Mouse (Mus musculus): ENCODE measurements around the gene AU022252. TPM values are rescaled to one million over a fixed set of nuclear protein-coding genes. Genes with fewer than 3 reads are reported as not detected.

AU022252 gene
- total RNA-seq, 2 experiments from 2014 or later, result 19.3 to 21.2 TPM

DNA sequence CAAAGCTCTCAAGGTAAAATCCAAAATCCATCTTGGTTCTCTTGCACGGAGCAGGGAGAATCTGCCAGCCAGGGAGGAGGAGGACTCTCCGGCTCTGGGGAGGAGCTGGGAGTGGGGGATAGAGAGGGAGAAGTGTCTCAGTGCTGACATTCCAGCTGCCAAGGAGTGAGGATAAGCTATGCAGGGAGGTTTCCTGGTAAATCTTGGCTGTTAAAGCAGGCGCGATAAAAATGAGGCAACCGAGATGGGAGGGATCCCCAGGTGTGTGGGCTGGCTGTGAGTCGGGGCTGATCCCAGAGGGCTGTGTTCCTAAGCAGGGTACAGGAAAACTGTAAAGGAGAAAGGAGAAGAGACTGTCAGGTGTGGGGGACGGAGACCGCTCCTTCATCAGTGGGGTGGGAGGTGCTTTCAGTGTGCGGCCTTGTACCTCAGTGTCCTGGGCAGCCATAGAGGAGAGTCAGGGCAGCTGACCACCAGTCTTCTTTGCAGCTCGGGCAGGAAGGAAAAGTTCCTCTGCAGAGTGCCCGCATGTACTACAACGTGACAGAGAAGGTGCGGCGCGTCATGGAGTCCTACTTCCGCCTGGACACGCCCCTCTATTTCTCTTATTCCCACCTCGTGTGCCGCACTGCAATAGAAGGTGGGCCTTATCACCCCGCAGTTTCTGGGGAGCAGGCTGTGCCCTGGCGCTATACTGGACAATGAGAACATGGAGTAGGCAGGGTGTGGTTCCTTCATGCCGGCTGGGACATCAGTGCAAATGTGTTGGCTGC is 12.1 kb upstream of the AU022252 start:
- no peak for DNase-seq

DNA sequence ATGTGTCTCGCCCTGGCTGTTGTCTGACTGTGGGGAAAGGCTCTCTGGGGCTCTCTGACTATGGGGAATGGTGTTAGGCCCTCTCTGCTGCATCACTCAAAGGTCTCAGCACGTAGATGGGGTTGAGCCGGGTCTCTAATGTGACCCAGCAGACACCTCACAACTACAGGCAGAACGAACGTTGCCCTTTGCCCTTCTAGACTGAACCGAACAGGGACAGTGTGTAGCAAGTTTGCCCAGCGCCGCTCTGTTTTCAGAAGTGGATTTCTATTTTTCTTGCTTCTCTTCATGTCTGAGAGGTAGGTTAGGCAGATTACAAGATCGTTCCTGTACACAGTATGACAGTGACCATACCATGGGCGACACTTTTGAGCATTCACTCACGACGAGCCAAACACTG is 10.1 kb upstream of the AU022252 start:
- no peak for DNase-seq

DNA sequence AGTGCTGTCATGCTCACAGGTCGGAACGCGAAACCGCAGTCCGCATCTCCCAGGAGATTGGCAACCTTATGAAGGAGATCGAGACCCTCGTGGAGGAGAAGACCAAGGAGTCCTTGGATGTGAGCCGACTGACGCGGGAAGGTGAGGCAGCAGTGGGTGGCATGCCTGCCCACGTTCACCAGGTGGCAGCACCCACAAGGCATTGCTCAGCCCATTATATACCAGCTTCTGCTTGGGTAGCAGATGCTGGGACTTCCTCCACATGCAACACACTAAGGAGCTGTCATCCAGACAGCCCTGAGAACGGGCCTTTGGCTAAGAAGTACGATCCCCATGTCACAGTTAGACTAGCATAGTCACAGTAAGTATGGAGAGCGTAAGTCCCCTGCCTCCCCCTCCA is 9.2 kb upstream of the AU022252 start:
- DNase-seq, result no peak

GRCm38 (mm10) chr4:119239181-119239682 is 6.7 kb upstream of the AU022252 start:
- no peak for DNase-seq

DNA sequence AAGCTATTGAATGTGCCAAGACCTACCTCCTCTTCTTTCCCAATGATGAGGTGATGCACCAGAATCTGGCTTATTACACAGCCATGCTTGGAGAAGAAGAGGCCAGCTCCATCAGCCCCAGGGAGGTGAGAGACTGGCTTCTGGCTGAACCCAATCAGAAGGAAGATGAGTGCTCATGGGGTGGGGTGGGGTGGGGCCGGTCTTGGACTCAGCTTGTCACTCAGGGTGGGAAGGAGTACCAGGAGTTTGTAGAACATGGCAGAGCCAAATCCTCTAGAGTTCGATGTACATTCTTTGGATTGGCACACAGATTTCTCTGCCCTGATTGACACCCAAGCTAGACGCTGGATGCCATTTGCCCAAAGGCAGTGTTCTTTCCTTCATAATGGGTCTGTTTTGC is 6.1 kb upstream of the AU022252 start:
- no peak for DNase-seq

DNA sequence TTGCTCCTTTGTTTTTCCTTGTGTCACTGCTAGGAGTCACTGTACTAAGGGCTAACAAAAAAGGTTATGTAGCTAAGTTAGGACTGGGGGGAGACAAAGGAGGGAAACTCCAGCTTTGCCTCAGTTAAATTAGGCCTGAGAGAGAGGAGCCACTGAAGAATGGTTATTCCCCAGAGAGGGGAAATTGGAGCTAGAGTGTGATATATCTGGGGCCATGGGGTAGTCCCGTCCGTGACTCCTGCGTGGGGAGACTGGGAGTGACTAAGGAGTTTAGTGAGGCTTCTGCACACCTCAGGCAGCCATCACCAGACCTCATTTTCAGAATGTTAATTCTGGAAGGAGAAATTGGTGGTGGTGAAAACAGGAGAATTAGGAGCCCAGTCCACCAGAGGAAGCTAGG is 1.8 kb upstream of the AU022252 start:
- DNase-seq, result no peak

DNA sequence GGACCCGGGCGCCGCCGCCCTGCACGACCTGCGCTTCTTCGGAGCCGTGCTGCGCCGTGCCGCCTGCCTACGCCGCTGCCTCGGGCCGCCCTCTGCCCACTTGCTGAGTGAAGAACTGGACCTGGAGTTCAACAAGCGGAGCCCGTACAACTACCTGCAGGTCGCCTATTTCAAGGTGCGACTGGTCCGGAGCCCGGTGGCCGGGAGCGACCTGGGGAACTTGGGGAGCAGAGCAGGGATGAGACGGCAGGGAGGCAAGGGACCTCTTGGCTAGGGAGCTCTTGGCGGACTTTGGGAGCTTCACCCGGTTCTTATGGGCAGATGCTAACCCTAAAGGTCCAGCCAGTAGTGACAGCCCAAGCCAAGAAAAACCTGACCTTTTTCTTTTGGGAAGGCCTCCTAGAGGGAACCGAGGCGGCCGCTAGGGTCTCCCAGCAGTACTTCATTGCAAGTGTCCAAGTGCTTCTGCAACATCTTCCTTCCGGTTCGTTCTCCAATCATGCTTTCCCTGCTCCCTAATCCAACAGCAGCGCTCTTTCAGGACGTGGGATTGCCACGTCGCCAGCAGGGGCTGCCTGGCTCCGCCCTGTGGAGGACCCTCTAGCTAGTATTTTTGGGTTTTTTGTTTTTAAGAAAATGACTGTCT is 867 bp upstream of the AU022252 start:
- DNase-seq, result peak; percentile 30

GRCm38 (mm10) chr4:119226751-119227150 is 5.8 kb downstream of the AU022252 start:
- DNase-seq, result no peak

- DNase-seq, result no peak
These were observed 6.8 kb downstream of the AU022252 start for GRCm38 (mm10) chr4:119225719-119226118.

GRCm38 (mm10) chr4:119224534-119224933 is 8.0 kb downstream of the AU022252 start:
- DNase-seq, result no peak

DNA sequence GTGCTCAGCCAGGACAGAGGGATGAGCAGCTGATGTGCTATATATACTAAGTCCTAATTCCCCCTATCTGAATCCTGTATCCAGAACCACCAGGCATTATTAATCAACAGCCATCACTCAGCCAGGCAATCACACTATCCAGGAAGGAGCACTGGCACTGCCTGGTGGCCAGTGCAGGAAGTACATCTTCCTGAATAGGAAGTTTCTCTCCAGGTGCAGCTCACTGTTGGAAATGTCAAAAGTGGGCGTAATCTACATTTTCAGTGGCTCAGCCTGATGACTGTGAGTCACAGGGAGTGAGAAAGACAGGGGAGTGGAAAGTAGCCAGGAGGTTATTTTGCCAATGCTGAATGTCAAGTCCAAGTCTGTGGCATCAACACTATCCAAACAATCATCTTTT is 8.8 kb downstream of the AU022252 start:
- DNase-seq, result no peak

- no peak for DNase-seq
These were observed 14.3 kb downstream of the AU022252 start, which contains the start of gene Tmem269 for GRCm38 (mm10) chr4:119218169-119218568. Gene Tmem269, minus strand, starts transcription at chr4:119218217.

DNA sequence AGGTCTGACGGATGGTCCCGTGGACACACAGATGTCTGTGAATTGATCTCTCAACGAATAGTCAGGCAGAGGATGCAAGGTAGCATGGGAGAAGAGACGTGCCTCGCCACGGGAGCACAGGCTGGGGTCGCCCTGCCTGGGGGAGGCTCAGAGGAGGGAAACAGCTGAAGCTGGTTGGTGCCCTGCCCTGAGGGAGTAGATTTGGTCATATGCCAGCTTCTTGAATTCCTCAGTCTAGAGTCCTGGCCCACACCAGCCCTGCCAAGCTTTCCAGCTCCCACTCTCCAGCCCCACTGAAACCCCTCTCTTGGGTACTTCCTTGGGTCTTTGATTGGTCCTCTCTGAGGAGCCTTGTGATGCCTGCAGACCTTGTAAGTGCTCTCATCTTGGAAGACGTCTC is 15.8 kb downstream of the AU022252 start:
- DNase-seq, result no peak

DNA sequence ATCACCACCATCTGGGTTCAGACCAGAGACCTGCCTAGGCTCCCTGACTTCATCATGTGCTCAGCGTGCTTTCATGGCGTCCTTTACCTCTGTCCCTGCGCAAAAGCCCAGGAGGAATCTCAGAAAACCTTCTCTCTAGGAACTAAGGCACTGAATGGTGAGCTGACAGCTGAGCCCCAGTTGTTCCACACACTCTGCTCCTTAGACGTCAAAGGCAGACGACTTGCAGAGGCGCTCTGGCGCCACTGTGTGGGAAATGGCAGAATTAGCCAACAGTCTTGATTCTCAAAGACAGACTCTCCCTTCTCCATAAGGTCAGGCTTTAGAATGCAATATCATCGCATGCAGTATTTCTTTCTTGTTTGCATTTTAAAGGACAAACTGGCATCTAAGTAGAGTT is 27.8 kb downstream of the AU022252 start:
- peak; percentile 66 for DNase-seq

- no peak for DNase-seq
These were observed 34.4 kb downstream of the AU022252 start for GRCm38 (mm10) chr4:119198105-119198504.

DNA sequence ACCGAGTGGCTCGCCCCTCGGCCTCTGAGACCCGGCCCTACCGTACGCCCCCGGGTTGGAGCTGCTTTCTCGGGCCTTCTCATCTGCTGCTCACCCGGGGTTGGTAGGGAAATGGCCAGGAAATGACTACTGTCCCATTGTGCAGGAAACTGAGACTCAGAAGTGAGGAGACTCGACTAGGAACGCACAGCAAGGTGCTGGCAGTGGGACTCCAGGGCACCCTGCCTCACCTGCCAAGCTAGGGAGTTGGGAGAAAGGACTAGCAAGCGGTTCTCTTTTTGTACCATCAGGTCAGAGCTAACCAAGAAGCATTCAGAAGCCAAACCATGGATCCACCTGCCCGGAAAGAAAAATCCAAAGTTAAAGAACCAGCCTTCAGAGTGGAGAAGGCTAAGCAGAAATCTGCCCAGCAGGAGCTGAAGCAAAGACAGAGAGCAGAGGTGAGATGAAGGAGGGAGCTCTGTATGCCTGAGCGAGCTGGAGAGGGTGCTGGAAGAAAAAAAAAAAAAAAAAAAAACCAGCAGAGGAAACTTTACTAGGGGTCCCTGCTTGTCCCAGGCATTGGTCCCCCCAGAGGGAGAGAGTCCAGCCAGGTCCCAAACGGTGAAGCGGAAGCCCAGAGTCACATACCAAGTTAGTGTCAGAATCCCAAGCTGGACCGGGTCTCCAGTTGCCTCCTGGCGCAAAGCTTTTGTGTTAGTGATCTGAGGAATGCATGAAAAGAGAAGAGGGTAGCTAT is 36.8 kb downstream of the AU022252 start:
- no peak for DNase-seq

GRCm38 (mm10) chr4:119194909-119195581 is 37.5 kb downstream of the AU022252 start, which contains the start of gene Svbp:
Gene Svbp, plus strand, starts transcription at chr4:119195306.
- DNase-seq, result peak; percentile 97

GRCm38 (mm10) chr4:119192757-119193156 is 39.8 kb downstream of the AU022252 start:
- no peak for DNase-seq

GRCm38 (mm10) chr4:119191273-119191672 is 41.2 kb downstream of the AU022252 start:
- DNase-seq, result no peak

DNA sequence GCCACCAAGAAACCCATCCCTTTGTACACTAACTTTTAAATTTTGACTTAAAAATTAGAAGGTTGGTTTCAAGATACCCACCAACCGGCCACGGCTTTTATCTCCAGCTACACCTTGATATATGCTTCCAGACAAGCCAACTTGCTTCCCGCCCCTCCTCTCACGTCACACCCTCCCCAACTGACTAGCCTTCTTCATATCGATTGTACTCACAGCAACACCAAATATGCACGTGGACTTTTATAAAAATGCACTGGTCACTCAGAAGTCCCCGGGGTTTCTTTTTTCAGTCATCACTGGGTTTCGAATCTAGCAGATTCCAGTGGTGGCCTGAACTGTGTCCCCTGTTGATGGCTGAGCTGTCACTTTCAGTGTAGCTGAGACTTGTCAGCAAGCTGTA is 41.9 kb downstream of the AU022252 start:
- no peak for DNase-seq

DNA sequence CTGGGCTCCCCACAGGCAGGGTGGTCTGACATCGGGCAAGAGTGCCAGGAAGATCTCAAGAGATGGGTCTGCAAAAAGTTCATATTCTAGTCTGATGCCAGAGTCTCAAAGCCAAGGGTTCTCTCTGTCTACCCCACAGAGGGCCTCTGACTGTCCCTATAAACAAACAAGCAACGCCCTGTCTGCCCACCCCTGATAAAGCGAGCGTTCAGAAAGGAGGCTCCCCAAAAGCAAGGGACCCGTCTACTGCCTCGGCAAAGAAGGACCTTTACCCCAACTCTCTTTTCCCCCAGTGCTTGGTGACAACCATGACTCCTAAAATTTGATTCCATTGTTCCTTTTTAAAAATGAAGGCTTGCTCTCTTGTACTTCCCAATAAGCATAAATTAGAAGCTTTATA is 42.6 kb downstream of the AU022252 start, which contains the start of gene Ermap:
Gene Ermap, minus strand, starts transcription at position 148 of the 400 bp plus-strand sequence.
- no peak for DNase-seq

GRCm38 (mm10) chr4:119189392-119189791 is 43.1 kb downstream of the AU022252 start:
- DNase-seq, result no peak

All from gastrocnemius, postnatal 10 days (tissue).